Mouse (Mus musculus) adrenal gland, postnatal 14 days (tissue): Measurements from ENCODE around the gene Fto. TPM values are rescaled to one million over a fixed set of nuclear protein-coding genes. Genes with fewer than 3 reads are reported as not detected.

Experiments
- DNase-seq: peaks from one replicate; pipeline ENCODE4 v3.0.0; 2021; ENCODE audit warnings: mixed read lengths
- total RNA-seq: library from RNA; stranded (reverse); gene quantifications from 2 replicates; pipeline ENCODE4 v1.2.3, GENCODE M21; 2021

Fto gene
- total RNA-seq, 1 experiment from 2014 or later: 68.1 TPM

GRCm38 (mm10) chr8:91358016-91358415, 44.7 kb downstream of the Fto start:
- no peak for DNase-seq

DNA sequence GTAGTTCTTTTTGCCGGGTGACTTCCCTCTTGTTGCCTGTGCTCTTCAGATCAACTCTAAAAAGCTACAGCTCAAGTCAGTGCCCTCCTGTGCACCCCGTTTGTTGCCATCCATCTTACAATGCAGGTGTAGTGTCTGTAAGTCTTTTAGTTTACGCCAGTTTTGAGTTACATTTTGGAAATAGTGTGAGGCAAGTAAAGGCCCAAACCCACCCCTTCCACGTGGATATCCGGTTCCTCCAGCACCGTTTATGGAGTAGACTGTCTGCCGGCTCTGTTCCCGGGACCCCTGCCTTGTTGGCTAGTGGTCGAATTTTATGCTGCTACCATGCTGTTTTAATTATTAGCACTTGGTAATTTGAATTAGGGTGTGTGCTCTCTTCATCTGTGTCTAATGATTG, 46.2 kb downstream of the Fto start:
- DNase-seq: no peak

GRCm38 (mm10) chr8:91360644-91361357, 47.5 kb downstream of the Fto start:
- no peak for DNase-seq

DNA sequence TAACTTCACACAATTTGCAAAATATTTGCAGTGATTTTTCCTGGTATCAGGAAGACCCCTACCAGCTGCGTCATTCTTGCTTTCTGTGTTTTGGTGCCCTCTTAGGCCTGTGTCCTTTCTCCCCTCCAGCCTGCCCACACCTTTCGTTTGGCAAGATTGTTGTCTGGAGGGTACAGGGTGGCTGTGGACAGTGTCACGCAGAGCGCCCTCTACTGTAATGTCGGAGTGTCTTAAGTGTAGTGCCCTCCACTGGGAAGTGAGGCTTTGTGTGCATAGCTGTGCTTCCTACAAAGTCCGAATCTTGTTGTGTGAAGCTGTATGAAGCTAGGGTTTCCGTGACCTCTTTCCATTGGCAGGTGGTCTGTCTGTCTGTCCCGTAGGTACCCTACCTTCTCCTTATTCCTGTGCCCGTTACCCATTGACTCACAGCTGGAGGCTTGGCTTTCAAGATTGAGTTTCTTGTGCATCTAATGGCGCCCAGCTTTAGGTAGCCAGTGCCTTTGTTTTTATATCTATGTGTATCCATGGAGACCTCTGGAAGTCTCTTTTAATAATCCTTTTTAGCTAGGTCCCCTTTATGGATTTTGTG, 50.0 kb downstream of the Fto start:
- DNase-seq: no peak

GRCm38 (mm10) chr8:91364216-91364615, 50.9 kb downstream of the Fto start:
- DNase-seq: no peak

DNA sequence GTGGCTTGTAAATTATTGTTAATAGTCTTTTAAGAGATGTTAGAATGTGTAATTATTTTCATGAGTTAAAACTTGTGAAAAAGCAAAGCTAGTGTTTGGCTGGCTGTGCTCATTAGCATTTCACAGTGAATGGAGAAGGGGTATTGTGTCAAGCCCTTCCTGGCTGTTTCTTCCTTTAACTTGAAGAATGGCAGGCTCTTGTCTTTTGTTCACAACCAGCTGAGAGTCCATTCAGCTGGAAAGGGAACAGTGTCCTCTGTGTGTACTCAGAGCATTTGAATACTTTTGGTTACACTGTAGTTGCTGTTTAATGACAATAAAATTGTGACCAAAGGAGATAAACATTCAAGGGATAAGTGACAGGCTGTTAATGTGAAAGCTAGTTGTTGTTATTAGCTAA, 52.5 kb downstream of the Fto start:
- DNase-seq: no peak

DNA sequence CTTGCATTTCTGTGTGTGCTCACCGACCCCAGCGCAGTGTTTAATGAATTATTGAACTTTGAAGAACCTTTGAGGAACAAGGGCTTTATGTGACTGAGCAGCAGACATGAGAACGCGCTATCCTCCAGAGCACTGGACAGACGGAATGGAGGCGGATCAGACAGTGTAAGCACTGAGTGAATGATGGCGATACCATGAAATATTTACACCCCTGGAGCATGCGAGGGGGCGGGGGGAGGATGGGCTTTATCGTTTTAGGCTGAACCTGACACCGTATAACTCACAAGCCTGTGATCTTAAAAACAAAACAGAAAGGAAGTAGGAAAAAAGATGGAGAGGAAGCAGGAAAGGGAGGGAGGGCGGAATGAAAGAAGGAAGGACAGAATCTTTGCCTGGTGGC, 57.6 kb downstream of the Fto start:
- DNase-seq: no peak

- DNase-seq: no peak
These were observed 58.7 kb downstream of the Fto start for GRCm38 (mm10) chr8:91371995-91372394.

DNA sequence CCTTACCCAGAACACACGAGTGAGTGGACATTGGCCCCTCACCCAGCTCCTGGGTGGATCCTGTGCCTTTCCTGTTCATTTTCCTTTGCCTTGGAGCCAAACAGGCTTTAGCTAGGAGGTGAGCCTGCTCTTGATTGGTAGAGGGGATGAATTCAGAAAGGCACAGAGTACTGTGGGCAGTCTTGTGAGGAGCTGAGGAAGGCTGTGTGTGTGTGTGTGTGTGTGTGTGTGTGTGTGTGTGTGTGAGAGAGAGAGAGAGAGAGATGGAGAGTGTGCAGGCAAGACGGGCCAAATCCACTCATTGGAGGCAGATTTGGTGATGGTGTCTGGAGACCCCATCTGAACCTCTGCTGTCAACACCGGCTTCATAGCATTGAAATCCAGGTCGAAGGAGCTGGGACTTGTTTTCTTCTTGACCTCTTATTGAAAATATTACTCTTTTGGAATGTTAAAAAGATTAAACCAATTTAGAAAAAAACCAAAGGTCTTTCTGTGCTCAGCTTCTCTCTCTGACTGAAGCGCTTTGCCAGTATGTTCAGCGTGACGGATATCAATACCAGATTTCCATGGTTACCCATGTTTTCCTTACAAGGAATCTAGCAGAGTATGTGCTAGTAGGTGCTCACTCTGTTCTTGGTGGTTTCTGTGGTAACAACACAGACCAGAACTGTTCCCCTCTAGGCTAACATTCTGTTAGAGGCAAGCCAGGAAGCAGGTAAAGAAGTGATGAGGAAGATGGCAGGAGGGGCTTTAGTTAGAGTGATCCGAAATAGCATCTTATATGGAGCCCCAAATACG, 59.7 kb downstream of the Fto start:
- DNase-seq: no peak

- no peak for DNase-seq
These were observed 62.0 kb downstream of the Fto start for GRCm38 (mm10) chr8:91375054-91375938.

- peak; percentile 47 for DNase-seq
These were observed 63.5 kb downstream of the Fto start for GRCm38 (mm10) chr8:91376785-91377184.

GRCm38 (mm10) chr8:91377275-91377674, 64.0 kb downstream of the Fto start:
- no peak for DNase-seq

GRCm38 (mm10) chr8:91378846-91379499, 65.6 kb downstream of the Fto start:
- DNase-seq: peak; percentile 87

DNA sequence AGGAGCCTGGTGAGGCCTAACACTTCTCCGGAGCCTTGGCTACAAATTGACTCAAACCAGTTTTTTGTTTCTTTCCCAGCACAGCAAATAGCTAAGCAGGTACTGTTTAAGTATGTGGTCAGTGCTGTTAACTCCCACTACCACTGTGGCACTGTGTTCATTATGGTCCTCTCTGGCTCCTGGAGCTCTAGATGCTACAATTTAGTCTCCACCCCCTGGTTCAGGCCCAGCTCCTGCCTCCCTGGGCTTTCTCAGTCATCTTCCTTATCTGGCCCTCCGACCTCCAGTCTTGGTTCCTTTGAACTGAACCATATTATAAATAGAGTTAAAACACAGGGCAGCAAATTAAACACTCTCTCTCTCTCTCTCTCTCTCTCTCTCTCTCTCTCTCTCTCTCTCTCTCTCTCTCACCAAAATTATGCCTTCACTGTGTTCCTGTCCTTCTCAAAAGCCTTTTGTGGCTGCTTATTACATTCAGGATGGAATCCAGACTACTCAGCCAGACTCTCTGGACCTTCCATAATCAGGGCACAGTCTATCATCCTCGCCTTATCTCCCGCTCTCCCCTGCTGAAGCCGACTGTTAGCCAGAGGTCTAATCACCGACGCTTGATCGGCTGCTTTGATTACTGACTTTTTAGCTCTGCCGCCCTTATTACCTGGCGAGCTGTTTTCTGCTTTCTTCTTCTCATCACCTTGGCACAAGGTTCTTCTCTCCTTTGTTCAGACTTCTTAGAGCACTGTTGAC, 67.6 kb downstream of the Fto start:
- no peak for DNase-seq

GRCm38 (mm10) chr8:91381543-91382106, 68.3 kb downstream of the Fto start:
- peak; percentile 54 for DNase-seq

DNA sequence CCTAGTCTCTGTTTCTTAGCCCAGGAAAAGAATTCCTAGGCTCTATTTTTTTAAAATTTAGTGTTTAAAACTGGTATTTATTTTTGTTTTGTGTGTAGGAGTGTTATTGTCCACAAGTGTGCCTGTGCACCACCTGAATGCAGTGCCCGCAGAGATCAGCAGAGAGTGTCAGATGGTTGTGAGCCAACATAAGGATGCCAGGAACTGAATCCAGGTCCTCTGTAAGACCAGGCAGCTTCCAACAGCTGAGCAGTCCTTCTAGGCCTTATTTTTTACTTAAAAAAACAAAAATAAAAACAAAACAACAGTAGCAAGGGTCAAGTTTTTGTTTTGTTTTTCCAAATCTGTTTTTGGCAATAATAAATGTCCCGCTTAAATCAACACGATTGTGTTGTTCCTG, 69.9 kb downstream of the Fto start:
- no peak for DNase-seq

- no peak for DNase-seq
These were observed 70.5 kb downstream of the Fto start for GRCm38 (mm10) chr8:91383811-91384210.

DNA sequence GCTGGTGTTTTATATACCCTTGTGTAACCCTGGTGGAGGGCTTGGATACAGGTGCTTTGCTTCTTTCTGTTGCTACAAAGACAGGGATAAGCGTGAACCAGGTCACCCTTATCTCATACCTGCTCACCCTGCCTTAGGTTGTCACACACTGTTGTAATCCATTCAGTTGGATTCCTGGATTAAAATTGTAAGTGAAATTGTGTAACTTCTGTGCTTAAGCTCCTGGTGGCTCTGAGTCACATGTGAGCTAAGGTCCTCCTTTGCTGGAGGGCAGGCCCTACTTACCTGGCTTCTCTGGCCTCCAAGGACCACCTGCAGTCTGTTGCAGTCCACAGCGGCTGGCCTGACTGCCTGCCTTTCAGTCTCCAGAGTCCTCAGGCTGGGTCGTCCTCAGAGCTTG, 71.1 kb downstream of the Fto start:
- DNase-seq: no peak

DNA sequence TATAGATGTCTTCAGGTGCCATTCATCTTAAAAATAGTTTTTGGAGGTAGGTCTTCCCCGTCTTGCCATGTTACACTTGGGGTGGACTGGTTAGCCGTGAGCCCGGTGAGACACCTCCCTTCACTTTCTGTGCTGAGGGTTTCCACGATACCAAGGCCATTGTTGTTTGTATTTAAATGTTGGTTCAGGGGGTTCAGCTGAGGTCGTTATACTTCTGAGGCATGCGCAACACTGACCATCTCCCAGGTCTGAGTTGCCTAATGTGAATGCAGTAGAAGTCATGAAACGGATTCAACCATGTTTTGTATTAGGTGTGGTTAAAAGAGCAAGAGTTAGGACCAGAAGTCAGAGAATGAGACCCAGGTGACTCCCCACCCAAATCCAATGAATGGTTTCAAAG, 72.5 kb downstream of the Fto start:
- no peak for DNase-seq

DNA sequence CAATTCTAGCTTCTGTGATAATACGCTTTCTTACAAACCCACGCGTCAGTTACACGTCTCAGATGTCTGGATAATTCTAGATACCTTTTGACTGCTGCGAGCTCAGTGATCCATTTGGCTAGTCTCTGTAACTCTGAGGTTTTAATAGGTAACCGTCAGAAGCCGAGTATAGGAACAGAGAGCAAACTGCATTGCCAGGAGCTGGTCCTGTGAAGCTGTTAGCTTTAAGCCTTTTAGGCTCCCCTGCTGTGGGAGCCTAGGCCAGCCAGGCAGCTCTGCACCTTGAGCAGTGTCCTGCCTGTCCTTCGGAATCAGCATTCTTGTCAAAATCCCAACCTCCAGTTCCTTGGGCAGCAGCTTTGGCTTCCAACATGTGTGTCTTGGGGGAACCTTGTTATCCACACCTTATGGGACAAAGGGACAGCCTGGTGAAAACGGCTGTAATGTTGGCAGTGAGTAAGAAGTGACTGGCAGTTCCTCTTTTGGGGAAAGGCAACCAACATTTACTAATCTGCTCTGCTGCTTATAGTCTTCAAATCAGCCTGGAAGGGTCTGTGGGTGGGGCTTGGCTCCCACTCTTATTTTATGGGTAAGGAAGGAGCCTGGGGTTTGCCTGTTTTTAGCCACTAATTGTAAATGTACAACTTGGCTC, 77.2 kb downstream of the Fto start:
- DNase-seq: no peak
